Mouse (Mus musculus): ENCODE results near the gene Mrpl23. TPM values are rescaled to one million over a fixed set of nuclear protein-coding genes. Genes with fewer than 3 reads are reported as not detected.
A peak's percentile ranks its signal among the peaks of the same experiment; 100 is the strongest.

Mrpl23 gene
- polyA plus RNA-seq, 1 experiment from 2014 or later, result 21.1 TPM

DNA sequence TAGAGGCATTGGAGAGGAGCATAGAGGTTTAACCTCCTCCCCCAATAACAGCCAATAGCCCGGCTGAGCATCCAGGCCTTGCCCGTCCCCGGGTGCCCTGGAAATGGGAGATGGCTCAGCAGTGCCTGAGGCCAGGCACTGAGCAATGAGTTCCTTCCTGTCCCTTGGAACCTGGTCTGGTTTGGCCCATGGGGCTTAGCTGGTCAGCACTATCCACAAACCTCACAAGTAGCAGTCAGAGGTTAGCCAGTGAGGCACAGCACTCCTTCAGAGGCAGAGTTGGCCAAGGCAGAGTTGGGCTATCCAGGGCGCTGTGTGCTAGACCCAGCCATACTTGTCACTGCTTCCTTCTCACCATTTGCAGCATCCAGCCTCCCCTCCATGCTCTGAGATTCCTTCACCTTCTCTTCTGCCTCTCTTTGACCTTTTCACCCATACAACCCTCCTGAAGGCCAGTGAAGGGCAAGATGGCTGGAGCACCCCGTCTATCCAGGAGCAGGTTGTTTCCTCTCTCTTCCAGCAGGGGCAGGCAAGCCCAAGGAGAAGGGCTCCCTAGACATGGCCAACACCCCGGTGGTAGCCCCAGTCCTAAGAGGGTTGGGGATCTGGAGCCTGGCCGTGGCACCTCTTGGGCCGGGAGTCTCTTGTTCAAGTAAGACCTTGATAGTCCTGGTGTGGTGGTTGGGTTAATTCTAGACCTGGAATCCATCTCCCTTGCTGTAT lies 23.0 kb downstream of the Mrpl23 start:
- Histone ChIP-seq H3K9ac (no peak overlapping the region), H3K4me3 (no peak overlapping the region), H3K36me3 (no peaks in the 10 kb centered on the region), H3K4me2 (no peak overlapping the region), H3K9me3 (no peaks in the 10 kb centered on the region), H3K27ac (replicated peaks) (no peak overlapping the region), H3K4me1 (replicated peaks) (peaks cover 4% of the 10 kb centered on the region; the same call in 1 of the 2 replicates), H3K27me3 (no peaks in the 10 kb centered on the region)
- WGBS, result 91% methylated on average over 8 of the region's 8 CpGs
- ATAC-seq (ENCODE audit: low FRiP score, low read depth), result no peak

- no peak for ATAC-seq (ENCODE audit: low FRiP score, low read depth)
- Histone ChIP-seq H3K4me2 (no peak overlapping the region), H3K9me3 (no peaks in the 10 kb centered on the region), H3K27ac (replicated peaks) (no peak overlapping the region), H3K9ac (no peak overlapping the region), H3K36me3 (no peaks in the 10 kb centered on the region), H3K4me3 (no peak overlapping the region), H3K4me1 (replicated peaks) (peaks cover 4% of the 10 kb centered on the region; the same call in 1 of the 2 replicates), H3K27me3 (no peaks in the 10 kb centered on the region)
- whole genome bisulfite sequencing, result 94% methylated on average over 2 of the region's 2 CpGs
Observed at GRCm38 (mm10) chr7:142556089-142556476, 23.6 kb downstream of the Mrpl23 start.

GRCm38 (mm10) chr7:142557696-142558095 lies 25.2 kb downstream of the Mrpl23 start:
- WGBS, result 68% methylated on average over 6 of the region's 6 CpGs
- no peak for ATAC-seq (ENCODE audit: low FRiP score, low read depth)
- Histone ChIP-seq H3K36me3 (no peaks in the 10 kb centered on the region), H3K27ac (replicated peaks) (no peak overlapping the region), H3K4me3 (no peak overlapping the region), H3K9me3 (no peaks in the 10 kb centered on the region), H3K4me2 (no peak overlapping the region), H3K4me1 (replicated peaks) (peaks cover 4% of the 10 kb centered on the region; the same call in 1 of the 2 replicates), H3K27me3 (no peaks in the 10 kb centered on the region), H3K9ac (no peak overlapping the region)

DNA sequence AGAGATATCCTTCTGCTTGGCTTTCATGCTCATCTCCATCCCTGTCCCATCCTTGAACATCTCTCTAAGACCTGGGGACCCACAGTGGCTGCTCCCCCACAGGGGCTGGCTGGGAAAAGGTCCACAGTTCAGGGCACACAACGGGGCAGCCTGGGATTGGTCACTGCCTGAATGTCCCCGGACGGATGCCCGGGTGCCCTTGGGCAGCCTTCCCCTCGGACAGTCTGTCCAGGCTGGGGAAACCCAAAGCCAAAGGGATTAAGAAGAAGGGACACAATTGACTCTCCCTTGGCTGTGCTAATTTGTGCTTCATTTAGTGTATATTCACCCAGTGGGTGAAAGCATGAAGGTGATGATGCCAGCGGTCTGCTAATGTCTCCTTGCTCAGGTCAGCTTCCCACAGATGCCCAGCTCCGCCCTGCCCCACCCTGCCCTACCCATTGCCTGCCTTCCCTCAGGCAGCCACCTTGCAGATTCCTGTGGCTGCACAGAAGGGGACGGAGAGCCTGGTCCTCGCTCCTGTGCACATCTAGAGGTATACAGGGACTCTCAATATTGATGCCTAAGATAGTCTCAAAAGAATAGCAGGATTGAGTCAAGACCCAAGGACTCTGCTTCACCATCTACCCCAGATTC lies 26.1 kb downstream of the Mrpl23 start:
- H3K9me3 ChIP-seq, result no peaks in the 10 kb centered on the region
- 94% methylated on average over 9 of the region's 9 CpGs for WGBS
- no peak for ATAC-seq (ENCODE audit: low FRiP score, low read depth)

DNA sequence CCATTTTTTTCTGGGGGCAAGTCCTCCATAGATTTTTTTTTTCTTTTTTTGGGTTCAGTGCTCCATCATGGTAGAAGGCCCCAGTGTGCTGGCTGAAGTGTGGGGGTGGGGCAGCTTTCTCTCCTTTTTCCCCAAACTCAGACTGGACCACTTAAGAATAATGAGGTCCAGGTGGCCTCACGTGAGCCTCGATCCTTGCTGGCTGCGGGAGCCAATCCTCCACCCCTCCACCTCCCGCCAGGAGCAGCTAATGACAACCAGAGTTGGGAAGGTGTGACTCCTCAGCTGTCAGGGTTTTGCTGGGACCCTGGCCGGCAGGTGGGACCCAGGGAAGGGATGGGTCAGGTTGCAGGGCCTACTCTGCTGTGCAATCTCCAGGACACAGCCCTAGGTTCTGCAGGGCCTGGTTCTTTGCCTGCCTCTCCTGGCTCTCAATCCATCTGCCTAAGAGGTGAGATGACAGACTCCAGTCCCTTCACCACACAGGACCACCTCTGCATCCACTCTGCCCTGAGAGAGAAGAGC lies 27.2 kb downstream of the Mrpl23 start:
- WGBS, result 77% methylated on average over 5 of the region's 5 CpGs
- Histone ChIP-seq H3K27me3 (no peaks in the 10 kb centered on the region), H3K4me2 (no peak overlapping the region), H3K4me3 (no peak overlapping the region), H3K9me3 (no peaks in the 10 kb centered on the region), H3K27ac (replicated peaks) (no peak overlapping the region), H3K9ac (no peak overlapping the region), H3K4me1 (replicated peaks) (peaks cover 4% of the 10 kb centered on the region), H3K36me3 (no peaks in the 10 kb centered on the region)
- no peak for ATAC-seq (ENCODE audit: low FRiP score, low read depth)

More for the DNA sequence above, 26.1 kb downstream of the Mrpl23 start:
- Histone ChIP-seq H3K4me3 (no peak overlapping the region), H3K36me3 (no peaks in the 10 kb centered on the region), H3K9ac (no peak overlapping the region), H3K27ac (replicated peaks) (no peak overlapping the region), H3K4me2 (no peak overlapping the region), H3K27me3 (no peaks in the 10 kb centered on the region), H3K4me1 (replicated peaks) (peaks cover 8% of the 10 kb centered on the region; the same call in 1 of the 2 replicates)

GRCm38 (mm10) chr7:142560942-142561855 lies 28.7 kb downstream of the Mrpl23 start:
- Histone ChIP-seq H3K9me3 (no peaks in the 10 kb centered on the region), H3K27ac (replicated peaks) (no peak overlapping the region), H3K36me3 (no peaks in the 10 kb centered on the region), H3K9ac (no peak overlapping the region), H3K4me3 (no peak overlapping the region), H3K4me2 (no peak overlapping the region), H3K4me1 (replicated peaks) (peaks cover 4% of the 10 kb centered on the region), H3K27me3 (no peaks in the 10 kb centered on the region)
- no peak for ATAC-seq (ENCODE audit: low FRiP score, low read depth)
- WGBS, result 34% methylated on average over 18 of the region's 18 CpGs

DNA sequence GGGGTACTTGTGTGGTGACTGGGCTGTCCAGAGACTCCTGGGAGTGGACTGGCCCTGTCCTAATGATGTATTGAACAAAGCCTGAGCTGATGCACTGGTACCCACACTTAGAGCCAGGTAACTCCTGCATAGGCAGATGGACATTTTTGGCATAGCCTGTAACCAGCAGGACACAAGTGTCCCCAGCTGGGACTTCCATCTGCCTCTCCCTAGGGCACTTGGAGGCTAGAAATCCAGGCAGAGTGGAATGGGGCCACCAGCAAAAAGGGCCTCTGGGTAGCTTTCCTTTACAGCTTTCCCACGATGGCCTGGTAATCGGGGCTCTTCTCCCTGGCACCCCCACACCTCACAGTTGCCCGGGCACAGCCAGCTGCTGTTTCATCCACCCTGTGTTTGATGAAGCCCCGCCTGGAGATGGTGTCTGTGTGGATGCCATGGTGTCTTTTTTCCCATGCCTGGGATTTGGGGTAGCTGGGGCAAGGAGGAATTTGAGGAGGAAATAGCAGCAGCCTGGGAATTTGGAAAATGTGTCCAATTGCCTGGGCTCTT lies 29.4 kb downstream of the Mrpl23 start:
- Histone ChIP-seq H3K9ac (no peak overlapping the region), H3K36me3 (no peaks in the 10 kb centered on the region), H3K4me3 (no peak overlapping the region), H3K27ac (replicated peaks) (no peak overlapping the region), H3K4me1 (replicated peaks) (peaks cover 4% of the 10 kb centered on the region), H3K9me3 (no peaks in the 10 kb centered on the region), H3K4me2 (no peak overlapping the region), H3K27me3 (no peaks in the 10 kb centered on the region)
- WGBS, result 79% methylated on average over 4 of the region's 4 CpGs
- ATAC-seq (ENCODE audit: low FRiP score, low read depth), result no peak

GRCm38 (mm10) chr7:142563168-142563567 lies 30.7 kb downstream of the Mrpl23 start:
- Histone ChIP-seq H3K4me1 (replicated peaks) (peaks cover 4% of the 10 kb centered on the region), H3K36me3 (no peaks in the 10 kb centered on the region)

DNA sequence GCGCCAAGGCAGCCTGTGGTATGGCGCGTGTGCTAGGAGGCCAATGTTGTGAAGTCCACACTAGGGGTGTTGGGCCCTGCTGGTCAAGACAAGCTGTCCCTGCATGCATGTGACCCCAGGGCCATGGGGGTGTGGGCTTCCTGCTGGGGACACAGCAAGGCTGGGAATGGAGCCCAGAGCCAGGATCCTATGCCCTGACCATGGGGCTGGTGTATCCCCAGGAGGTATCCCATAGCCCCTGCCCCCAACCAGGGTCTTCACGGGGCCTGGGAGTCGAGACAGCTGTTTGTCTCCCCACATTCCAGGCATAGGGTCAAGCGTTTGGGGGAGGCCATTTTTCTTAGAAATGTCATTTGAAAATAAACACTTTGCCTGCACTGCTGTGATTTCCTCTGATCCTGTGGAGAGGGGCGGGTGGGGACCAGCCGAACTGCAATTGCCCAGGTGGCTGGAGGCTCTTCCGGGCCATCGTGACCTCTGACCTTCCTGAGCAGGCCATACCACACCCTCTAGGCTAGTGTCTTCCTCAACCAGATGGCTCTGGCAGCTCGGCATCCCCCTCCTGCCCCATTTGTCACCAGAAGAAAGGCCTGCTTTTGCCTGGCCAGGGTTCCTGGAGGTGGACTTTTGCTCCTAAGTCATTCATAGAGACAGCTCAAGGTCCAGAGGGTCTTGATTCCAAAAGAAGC lies 32.6 kb downstream of the Mrpl23 start:
- no peaks in the 10 kb centered on the region for H3K27me3 ChIP-seq
- H3K9ac ChIP-seq, result no peak overlapping the region
- ATAC-seq (ENCODE audit: low FRiP score, low read depth), result no peak
- H3K9me3 ChIP-seq, result no peaks in the 10 kb centered on the region
- WGBS, result 65% methylated on average over 11 of the region's 11 CpGs
- H3K36me3 ChIP-seq, result no peaks in the 10 kb centered on the region
- H3K4me1 ChIP-seq (replicated peaks), result peaks cover 4% of the 10 kb centered on the region
- no peak overlapping the region for H3K4me3 ChIP-seq
- no peak overlapping the region for H3K27ac ChIP-seq (replicated peaks)
- no peak overlapping the region for H3K4me2 ChIP-seq

More at GRCm38 (mm10) chr7:142563168-142563567, 30.7 kb downstream of the Mrpl23 start:
- ATAC-seq (ENCODE audit: low FRiP score, low read depth), result no peak
- no peak overlapping the region for H3K4me2 ChIP-seq
- no peaks in the 10 kb centered on the region for H3K27me3 ChIP-seq
- H3K9ac ChIP-seq, result no peak overlapping the region
- WGBS, result 42% methylated on average over 6 of the region's 6 CpGs
- no peak overlapping the region for H3K4me3 ChIP-seq
- H3K9me3 ChIP-seq, result no peaks in the 10 kb centered on the region
- H3K27ac ChIP-seq (replicated peaks), result no peak overlapping the region

DNA sequence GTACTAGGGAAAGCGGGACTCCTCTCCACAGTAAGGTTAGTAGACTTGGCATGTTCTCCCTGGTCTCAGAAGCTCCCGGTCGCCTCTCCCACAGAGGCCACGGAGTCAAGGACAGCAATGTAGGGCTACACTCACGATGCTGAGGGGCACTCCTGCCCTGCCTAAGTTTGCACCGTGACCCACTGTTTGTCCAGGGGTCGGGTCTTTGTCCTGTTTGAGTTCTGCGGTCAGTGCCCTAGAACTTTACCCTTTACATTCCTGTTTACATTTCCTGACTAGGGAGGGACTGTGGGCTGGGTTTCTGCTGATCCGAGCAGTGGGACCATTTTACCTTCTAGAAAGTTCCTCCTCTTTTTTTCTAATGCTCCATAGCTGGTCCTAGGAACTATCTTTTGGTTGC lies 34.0 kb downstream of the Mrpl23 start:
- no peak for ATAC-seq (ENCODE audit: low FRiP score, low read depth)
- Histone ChIP-seq H3K4me2 (no peak overlapping the region), H3K27me3 (no peaks in the 10 kb centered on the region), H3K27ac (replicated peaks) (no peak overlapping the region), H3K9me3 (no peaks in the 10 kb centered on the region), H3K4me1 (replicated peaks) (peaks cover 4% of the 10 kb centered on the region), H3K36me3 (no peaks in the 10 kb centered on the region), H3K4me3 (no peak overlapping the region), H3K9ac (no peak overlapping the region)
- 84% methylated on average over 9 of the region's 9 CpGs for WGBS

- 0 out of 2 replicates have a peak, but pooled peaks have one; percentile 60 for ATAC-seq (ENCODE audit: low FRiP score, low read depth)
- Histone ChIP-seq H3K4me1 (replicated peaks) (no peaks in the 10 kb centered on the region; the same call in 1 of the 2 replicates), H3K9me3 (no peaks in the 10 kb centered on the region), H3K27me3 (no peaks in the 10 kb centered on the region), H3K4me2 (no peak overlapping the region), H3K9ac (no peak overlapping the region), H3K36me3 (no peaks in the 10 kb centered on the region), H3K27ac (replicated peaks) (no peak overlapping the region), H3K4me3 (no peak overlapping the region)
- 48% methylated on average over 8 of the region's 8 CpGs for WGBS
Observed at GRCm38 (mm10) chr7:142568985-142569384, 36.5 kb downstream of the Mrpl23 start.
